Mouse (Mus musculus) frontal cortex, postnatal 25 days (tissue): ENCODE results near the gene Xrcc4.

ENCODE experiments used
- DNase-seq, 2 experiments: peaks; one replicate each; pipeline ENCODE4 v3.0.0; 2022; ENCODE audit warnings: low spot score in 2 of 2

Xrcc4 gene

DNA sequence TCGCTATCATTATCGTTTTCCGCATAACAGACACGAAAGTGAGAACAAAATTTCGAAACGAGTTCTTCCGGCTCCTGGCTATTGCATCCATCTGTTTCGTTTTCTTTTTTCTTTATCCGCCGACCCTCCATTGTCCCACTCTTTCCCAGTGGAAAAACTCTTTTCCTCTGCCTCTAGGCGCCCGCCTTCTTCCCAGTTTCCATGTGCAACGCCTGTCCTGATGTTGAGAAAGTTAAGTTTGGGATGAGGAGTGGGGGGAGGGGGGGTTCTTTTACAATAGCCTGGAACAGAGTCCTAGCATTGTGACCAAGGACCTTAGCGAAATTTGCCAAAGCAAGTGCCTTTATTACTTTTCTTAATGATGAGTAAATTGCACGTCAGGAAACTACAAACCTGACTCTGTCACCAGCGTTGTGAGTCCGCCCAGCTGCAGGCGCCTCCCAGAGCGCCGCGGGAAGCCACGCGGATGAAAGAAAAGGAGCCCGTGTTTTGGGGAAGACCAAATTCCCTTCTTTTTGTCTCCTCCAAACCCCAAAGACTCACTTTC lies 349.6 kb downstream of the Xrcc4 start:
- no peak for DNase-seq

DNA sequence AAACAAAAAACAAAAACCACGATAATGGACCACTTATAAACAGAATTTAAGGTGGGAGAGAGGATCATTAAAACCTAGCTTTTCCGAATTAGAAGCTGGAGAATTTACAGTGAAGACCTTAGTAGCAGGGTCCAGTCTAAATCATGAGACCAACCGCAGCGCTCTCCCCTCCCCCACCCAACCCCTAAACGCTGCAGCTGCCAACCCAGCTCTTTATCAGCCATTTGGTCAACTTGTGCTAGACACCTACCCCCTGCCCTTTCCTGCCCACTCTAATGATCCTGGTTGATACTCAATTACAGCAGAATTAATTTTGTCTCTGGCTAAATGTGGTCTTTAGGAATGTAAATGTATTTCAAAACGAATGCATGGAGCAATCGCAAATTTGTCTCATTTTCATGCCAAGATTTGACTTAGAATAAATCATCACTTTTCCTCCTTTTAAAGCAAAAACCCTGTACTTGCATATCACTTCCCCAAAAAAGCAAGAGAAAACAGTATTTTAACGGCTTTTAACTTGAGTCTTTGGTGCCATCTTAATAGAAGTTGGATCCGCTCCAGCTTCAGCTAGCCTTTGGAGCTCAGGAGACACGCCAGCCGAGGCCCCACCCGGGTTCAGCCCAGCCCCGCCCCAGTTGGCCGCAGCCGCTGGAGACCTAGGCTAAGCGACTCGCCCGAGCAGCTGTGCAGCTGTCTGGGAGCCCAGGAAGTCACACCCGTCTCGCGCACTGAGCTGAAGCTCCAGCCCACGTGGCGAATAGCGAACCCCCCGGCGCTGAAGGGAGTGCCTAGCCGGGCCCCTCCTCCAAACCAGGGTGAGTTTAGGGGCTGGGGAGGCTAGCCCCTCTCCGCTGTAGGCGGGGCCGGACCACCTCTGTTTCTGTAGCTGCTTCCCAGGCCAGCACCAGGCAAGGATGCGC lies 350.4 kb downstream of the Xrcc4 start:
- DNase-seq = peak; percentile 29 to 30

DNA sequence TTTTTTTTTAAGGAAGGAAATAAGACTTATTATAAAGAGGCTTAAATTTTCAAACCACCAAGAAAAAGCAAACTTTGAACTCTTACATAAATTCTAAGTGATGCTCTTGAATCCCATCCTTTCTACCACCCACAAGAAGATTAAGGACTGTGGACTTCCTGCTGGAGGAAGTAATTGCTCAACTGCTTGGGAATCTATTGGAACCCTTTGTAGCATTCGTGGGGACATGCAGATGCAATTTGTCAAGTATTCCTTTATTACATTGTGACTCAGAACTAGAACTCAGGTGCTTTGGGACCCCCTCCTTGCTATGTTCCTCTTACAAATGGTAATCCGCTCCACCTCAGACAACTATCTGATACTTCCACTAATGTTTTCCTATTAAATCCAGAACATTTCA lies 351.1 kb downstream of the Xrcc4 start:
- DNase-seq = no peak

DNA sequence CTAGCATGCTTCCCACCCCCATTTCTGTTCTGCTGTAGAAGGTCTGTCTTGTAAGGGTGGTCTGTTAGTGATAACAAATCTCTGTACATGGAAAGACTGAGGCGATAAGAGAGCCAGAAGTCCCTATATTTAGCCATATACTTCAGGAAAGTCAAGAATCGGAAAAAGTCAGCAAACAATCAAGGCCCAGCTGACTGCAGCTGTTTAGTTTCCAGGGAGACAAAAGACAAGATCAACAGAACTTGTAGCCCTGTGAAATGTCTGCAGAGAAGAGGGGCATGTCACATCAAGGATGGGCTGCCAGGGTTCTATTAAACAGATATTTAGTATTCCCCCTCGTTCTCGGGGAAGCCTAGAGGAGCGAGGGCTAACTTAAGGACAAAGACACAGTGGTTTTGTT lies 354.3 kb downstream of the Xrcc4 start:
- no peak for DNase-seq

DNA sequence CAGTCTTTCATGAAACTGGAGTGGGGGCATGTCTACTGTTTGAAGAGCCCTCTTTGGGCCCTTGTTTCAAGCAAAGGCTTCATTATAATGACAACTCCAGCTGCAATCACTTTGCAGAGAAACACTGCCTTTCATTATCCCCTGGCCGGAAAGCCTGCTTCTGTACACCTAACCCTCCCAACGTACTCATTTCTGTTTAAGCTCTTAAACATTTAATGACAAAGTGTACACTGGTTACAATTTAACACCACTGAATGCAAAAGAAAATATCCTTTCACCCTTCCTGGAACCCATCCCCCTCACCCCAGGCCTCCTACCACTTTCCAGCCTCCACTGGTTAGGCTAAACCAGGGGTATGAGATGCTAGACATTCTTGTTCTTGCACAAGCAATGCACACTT lies 362.9 kb downstream of the Xrcc4 start:
- DNase-seq = no peak
